Mouse (Mus musculus): Measurements from ENCODE around the gene Slit3.
A peak's percentile ranks its signal among the peaks of the same experiment; 100 is the strongest.

Gene Slit3

DNA sequence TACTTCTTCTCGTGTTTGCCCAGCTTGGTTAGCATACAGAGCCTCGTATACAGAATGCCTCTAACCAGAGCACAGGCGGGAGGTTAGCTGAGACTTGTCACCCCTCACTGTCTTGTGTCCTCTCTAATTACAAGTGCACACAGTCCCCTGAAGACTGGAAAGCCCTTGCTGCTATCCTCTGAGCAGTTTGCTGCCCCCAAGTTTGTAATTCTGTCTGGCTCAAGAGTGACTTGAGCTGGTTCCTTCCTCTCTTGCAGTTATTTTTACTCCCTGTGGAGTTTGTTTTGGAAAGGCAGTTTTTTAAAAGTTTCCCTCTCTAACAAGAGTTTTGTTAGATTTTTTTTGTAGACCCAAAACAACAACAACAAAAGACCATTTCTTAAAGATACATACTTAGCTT lies 285.0 kb downstream of the Slit3 start:
- no peak for DNase-seq (ENCODE audit: low spot score)

DNA sequence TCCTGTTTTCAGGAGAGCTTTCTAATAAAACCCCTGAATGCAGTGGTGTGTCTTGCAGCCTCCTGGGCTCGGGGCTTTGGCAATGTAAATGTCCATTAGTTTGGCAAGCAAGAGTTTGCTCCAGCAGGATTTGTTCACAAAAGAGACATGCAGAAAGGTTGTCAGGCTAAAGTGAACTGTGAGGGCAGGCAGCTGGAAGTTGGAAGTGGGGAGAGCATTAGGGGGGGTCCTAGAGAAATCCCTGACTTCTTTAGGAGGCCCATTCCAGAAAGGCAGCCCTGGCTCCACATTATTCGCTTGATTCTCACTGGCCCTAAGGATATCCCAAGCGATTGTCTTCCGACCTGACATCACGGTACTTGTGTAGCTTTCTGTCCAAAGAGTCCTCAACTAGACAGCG lies 285.5 kb downstream of the Slit3 start:
- no peak for DNase-seq (ENCODE audit: low spot score)

- no peak for DNase-seq (ENCODE audit: low spot score)
Observed at GRCm38 (mm10) chr11:35407341-35408154, 286.5 kb downstream of the Slit3 start.

DNA sequence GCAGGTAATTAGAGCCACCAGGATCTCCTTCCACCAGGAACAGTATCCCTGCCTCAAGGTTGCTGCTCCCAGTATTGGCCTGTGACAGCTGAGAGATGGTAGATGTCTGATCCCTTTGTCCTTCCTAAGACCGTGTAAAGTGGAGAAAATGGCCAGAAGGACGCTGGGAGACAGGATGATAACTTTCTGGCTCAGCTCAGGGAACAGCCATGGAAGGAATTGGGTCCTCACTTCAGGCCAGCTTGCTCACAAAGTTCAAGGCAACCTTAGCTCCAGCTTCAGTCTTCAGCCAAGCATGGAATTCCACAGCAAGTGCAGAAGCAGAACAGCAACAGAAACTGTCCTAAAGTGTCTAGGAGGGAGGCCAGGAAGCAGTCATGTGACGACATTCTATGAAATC lies 289.4 kb downstream of the Slit3 start:
- no peak for DNase-seq (ENCODE audit: low spot score)

DNA sequence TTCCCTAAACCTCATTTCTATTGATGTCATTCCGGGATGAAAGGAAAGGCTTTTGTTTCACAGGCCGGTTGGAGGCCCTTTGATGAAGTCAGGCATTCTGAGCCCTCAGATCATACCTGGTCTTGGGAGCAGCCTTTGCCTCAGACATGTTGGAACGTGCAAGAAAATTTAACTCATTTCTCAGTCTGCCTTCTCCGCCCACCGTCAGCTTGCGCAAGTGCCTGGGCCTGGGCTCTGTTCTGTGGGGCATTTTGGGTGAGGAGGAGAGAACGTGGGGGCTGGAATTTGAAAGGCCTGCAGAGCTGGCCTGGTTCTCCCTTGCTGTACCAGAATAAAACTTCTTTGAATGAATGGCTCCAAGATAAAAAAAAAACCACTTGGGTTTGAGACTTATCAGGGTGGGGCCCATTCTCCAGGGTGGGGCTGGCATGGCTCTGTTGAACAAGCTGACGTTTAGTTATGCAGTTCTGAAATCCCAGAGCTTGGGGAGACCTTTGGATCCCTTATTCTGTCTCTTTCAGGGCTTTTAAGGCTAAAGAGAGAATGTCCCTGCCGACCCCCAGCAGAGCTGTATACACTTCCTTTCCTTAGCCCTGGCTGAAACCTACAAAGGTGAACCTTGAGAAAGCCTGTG lies 294.9 kb downstream of the Slit3 start:
- DNase-seq (ENCODE audit: low spot score) = no peak

DNA sequence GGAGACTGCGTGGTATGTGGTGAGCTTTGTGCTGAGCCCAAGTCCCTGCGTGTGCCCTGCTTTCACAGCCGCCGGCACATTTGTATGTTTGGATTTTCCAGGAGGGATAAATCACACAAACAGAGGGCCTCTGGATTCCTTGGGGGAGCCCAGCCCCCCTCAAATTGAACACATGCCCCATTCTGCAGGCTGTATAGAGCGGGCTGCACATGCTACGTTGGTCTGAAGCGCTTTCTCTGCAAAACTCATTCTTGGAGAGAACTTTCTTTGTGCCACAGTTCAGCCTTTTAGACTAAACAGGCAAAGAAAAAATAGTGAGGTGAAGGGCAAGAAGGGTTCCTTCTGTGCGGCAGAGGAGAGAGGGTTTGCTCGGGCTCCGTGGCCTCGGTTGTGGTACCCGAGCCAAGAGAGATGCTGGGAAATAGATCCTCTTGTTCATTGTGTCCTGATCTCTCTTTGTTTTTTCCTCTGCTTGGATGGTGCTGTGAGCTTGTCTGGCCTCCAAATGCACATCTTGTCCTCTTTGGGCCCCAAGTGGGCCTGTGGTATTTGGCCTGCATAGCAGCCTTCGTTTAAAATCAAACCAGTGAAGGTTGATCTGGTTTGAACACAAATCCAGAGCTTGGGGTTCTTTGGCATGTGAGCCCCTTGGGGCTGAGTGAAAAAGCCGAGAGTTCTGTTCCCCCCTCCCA lies 295.5 kb downstream of the Slit3 start:
- DNase-seq (ENCODE audit: low spot score) = no peak

GRCm38 (mm10) chr11:35417911-35418552 lies 297.0 kb downstream of the Slit3 start:
- DNase-seq (ENCODE audit: low spot score) = no peak

- no peak for DNase-seq (ENCODE audit: low spot score)
Observed at GRCm38 (mm10) chr11:35419013-35419412, 298.0 kb downstream of the Slit3 start.

GRCm38 (mm10) chr11:35421728-35422127 lies 300.7 kb downstream of the Slit3 start:
- no peak for DNase-seq (ENCODE audit: low spot score)

DNA sequence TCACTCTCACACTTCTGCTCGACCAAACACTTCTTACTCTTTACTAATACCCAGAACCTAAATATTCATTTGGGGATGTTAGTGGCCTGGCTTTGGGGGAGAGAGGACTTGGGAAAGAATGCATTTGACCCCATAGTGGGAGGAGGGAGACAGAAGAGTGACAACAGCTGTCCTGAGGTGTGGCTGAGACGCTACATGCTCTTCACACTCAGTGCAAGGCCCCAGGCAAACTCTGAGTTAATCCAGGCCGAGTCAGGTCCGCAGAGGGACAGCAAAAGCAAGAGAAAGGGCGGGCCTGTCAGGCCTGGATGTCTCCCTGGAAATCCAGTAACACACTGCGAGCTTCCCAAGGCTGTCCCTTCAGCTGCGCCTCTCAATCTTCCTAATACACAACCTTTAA lies 307.0 kb downstream of the Slit3 start:
- DNase-seq (ENCODE audit: low spot score) = no peak

- DNase-seq (ENCODE audit: low spot score) = no peak
Observed at GRCm38 (mm10) chr11:35431130-35431529, 310.1 kb downstream of the Slit3 start.

- no peak for DNase-seq (ENCODE audit: low spot score)
Observed at GRCm38 (mm10) chr11:35437510-35437909, 316.5 kb downstream of the Slit3 start.

GRCm38 (mm10) chr11:35440186-35440585 lies 319.2 kb downstream of the Slit3 start:
- DNase-seq (ENCODE audit: low spot score) = no peak

DNA sequence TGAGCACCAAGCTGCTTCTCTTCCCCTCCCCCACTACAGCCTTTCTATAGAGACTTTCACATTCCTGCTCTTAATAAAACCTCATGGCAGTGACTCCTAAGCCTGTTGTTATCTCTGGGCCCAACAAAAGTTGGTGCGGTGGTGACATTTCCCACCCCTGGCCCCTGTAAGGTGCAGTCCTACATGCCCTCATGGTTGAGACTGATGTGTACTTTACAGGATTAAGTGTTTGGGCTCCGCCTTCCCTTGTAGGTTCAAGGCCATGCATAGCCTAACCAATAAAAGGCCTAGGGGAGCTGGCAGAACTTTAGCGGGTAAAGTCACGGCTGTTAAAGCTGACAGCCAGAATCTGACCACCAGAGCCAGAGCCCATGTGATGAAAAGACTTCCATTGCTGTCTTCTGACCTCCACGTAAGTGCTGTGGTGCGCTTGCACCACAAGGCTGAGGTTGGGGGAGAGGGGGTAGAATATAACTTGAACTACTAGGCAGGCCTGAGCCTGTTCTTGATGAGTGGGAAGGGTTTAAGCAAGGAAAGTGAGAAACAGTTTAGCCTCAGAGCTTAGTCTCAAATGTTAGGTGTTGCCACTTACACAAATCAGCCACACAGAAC lies 323.6 kb downstream of the Slit3 start:
- no peak for DNase-seq (ENCODE audit: low spot score)

DNA sequence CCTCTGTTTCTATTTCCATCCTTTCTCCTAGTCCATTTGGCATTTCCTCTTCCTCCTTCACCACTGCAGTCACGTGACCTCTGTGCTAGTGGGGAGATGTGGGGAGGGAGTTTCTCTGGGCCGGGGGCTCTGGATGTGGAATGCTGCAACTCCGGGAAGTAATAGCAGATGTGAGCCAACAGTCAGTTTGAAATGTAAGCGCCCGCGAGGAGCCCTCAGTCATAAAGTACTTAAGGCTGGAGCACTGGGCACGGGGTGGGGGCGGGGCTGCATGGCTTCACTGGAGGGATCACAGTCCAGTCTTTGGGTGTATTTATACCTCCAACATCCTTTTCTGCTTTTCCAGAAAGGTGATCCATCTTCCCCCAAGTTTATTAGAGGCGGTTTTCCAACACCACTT lies 326.9 kb downstream of the Slit3 start:
- DNase-seq (ENCODE audit: low spot score) = no peak

DNA sequence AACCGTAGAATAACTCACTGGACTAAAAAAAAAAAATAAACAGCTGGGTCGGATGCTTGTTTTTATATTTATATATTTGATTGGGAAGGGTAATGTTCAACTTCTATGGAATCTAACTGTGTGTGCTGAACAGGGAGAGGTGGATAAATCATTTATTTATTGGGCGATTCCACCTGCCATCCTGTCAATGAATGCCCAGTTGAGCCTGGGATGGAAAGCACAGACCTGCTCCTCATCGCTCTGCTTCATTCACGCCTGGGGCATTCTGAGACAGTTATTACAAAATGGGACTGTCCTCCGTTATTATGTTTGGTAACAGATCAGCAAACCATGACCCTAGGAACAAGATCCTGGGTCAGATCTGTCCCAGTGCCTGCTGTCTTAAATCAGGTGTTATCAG lies 328.2 kb downstream of the Slit3 start:
- no peak for DNase-seq (ENCODE audit: low spot score)

GRCm38 (mm10) chr11:35451636-35452035 lies 330.6 kb downstream of the Slit3 start:
- peak; percentile 20 for DNase-seq (ENCODE audit: low spot score)

GRCm38 (mm10) chr11:35452413-35452812 lies 331.4 kb downstream of the Slit3 start:
- no peak for DNase-seq (ENCODE audit: low spot score)

DNA sequence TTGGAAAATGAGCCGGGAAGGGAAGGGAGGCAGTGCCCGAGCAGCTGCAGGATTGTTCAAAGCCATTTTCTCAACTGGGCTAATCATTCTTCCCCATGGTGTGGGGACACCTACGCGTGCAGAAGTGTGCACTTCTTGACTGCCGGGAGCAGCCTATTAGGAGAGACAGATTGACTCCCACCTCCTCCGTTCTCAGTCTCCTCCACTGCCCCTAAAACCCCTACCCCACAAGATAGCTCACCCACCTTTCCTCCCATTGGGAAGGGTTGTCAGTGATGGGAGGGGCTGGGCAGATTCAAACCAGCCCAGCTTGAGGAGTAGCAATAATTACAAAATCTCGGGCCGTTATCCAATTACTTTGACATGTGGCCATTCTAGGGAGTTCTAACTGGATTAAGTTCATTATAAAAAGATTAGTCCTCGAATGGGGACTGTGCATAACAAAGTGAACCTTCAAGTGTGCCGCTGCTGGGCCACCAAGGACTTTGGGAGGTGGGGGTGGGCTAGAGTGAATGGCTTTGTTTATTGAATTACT lies 333.2 kb downstream of the Slit3 start:
- no peak for DNase-seq (ENCODE audit: low spot score)

GRCm38 (mm10) chr11:35454781-35455180 lies 333.8 kb downstream of the Slit3 start:
- no peak for DNase-seq (ENCODE audit: low spot score)

- no peak for DNase-seq (ENCODE audit: low spot score)
Observed at GRCm38 (mm10) chr11:35458068-35458467, 337.0 kb downstream of the Slit3 start.

DNA sequence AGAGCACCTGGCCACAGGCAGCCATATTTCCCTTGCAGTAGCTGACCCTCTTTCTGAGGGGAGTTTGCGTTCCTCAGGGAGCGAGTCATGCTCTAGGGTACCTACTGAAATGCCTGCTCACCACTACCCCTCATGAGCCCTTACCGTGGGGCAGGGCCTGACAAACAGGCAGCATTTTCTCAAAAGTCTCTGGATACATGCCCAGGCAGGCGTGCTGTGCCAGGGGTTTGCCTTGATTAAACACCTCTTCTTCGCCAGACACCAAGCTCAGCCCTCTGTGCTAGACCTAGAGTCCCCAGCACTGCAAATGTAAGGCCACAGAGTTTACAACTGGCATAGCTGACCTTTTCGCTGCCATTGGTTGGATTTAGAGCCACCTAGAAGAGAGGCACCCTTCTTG lies 345.7 kb downstream of the Slit3 start:
- no peak for DNase-seq (ENCODE audit: low spot score)

Data from c-Kit-positive CD71-positive TER-119-positive erythroid progenitor cells, embryonic 14.5 days (primary cell).